Mouse (Mus musculus): ENCODE measurements around the gene Chml. TPM values are rescaled to one million over a fixed set of nuclear protein-coding genes. Genes with fewer than 3 reads are reported as not detected.

Chml gene
- total and polyA plus RNA-seq, 2 experiments from 2014 or later = 1.9 to 5.2 TPM

DNA sequence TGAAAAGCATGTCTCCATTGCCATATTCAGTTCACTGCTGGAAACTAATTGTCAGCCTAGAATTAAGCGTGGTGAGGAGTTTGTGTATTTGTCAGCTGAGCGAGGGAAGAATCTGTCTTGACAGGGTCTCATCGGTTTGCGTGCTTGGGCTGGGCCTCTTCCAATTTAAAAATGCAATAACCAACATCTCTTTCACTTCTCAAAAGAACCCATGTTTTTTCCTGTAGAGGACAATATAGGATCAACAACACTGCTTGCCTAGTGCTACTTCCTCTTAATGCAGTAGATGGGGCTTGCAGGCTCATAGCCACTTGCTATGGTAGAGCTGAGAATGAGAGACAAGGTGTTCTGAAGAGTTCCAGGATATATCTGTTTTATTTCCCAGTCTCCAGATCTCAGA, 32.8 kb downstream of the Chml start:
- no peak for DNase-seq (ENCODE audit: low spot score)
- WGBS = 92% methylated on average over 4 of the region's 4 CpGs
- Histone ChIP-seq H3K27ac (ENCODE audit: low read depth) (no peak overlapping the region), H3K4me1 (ENCODE audit: control insufficient read depth, insufficient read depth) (no peaks in the 10 kb centered on the region), H3K4me3 (ENCODE audit: low read depth, low read length) (no peak overlapping the region), H3K27me3 (ENCODE audit: control insufficient read depth, insufficient read depth, low read length) (no peaks in the 10 kb centered on the region), H3K36me3 (replicated peaks; ENCODE audit: control insufficient read depth, insufficient read depth, low read length) (no peaks in the 10 kb centered on the region), H3K9ac (replicated peaks; ENCODE audit: low read depth, low read length) (no peak overlapping the region), H3K9me3 (replicated peaks; ENCODE audit: control insufficient read depth, low read length) (no peaks in the 10 kb centered on the region), H3K4me2 (ENCODE audit: low read depth, low read length) (no peak overlapping the region)
- TF ChIP-seq CTCF (IDR thresholded peaks at IDR 0.05; ENCODE audit: low read depth) (no peak), EP300 (IDR thresholded peaks at IDR 0.05; ENCODE audit: low read depth) (no peak)
- ATAC-seq (ENCODE audit: insufficient read depth, low read depth) = no peak

DNA sequence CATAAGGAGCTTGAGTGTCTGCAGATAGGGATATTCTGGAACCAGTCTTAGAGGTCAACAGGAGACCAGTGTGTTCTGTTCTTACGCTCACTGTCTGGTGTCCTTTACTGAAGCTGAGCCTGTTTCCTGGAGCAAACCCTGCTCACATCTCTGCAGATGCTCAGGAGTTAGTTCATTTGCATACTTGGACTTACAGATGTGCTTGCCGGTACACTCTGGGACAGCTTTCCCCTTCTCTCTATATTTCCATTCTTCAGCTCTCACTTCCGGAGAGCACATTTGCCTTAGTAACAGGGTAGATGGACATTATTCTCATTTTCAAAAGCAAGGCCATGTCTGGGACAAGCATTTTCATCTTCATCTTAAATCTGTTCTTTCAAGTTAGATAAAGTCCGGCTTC, 44.1 kb downstream of the Chml start:
- no peak overlapping the region for H3K9ac ChIP-seq (replicated peaks; ENCODE audit: low read depth, low read length)
- H3K4me1 ChIP-seq (ENCODE audit: control insufficient read depth, insufficient read depth) = no peaks in the 10 kb centered on the region
- no peaks in the 10 kb centered on the region for H3K36me3 ChIP-seq (replicated peaks; ENCODE audit: control insufficient read depth, insufficient read depth, low read length)
- TF ChIP-seq CTCF (IDR thresholded peaks at IDR 0.05; ENCODE audit: low read depth) (no peak), EP300 (IDR thresholded peaks at IDR 0.05; ENCODE audit: low read depth) (no peak)
- no peak overlapping the region for H3K4me3 ChIP-seq (ENCODE audit: low read depth, low read length)
- no peaks in the 10 kb centered on the region for H3K27me3 ChIP-seq (ENCODE audit: control insufficient read depth, insufficient read depth, low read length)
- H3K4me2 ChIP-seq (ENCODE audit: low read depth, low read length) = no peak overlapping the region
- no peak overlapping the region for H3K27ac ChIP-seq (ENCODE audit: low read depth)
- ATAC-seq (ENCODE audit: insufficient read depth, low read depth) (no peak), DNase-seq (ENCODE audit: low spot score) (no peak)
- WGBS = 83% methylated on average over 4 of the region's 4 CpGs
- H3K9me3 ChIP-seq (replicated peaks; ENCODE audit: control insufficient read depth, low read length) = no peaks in the 10 kb centered on the region

DNA sequence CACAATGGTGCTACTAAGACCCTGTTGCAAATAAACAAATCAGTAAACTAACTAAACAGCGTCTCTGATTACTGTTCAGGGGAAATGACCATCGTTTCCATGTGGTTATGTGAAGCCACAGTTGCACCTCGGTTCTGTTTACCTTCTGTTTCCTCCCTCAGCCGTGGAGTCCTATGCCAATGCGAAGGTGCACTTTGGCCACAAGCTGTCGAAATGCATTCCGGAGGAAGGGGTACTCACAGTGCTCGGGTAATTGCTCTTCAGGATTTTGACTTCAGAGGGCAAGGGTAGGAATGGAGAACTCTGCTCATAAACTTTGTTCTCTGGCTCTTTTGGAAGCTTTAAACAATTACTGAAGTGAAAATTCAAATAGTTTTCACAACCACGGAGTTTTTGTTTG, 45.7 kb downstream of the Chml start:
- Histone ChIP-seq H3K36me3 (replicated peaks; ENCODE audit: control insufficient read depth, insufficient read depth, low read length) (no peaks in the 10 kb centered on the region), H3K4me3 (ENCODE audit: low read depth, low read length) (no peak overlapping the region), H3K9ac (replicated peaks; ENCODE audit: low read depth, low read length) (no peak overlapping the region), H3K4me1 (ENCODE audit: control insufficient read depth, insufficient read depth) (no peaks in the 10 kb centered on the region), H3K4me2 (ENCODE audit: low read depth, low read length) (no peak overlapping the region), H3K27me3 (ENCODE audit: control insufficient read depth, insufficient read depth, low read length) (no peaks in the 10 kb centered on the region), H3K9me3 (replicated peaks; ENCODE audit: control insufficient read depth, low read length) (no peaks in the 10 kb centered on the region), H3K27ac (ENCODE audit: low read depth) (no peak overlapping the region)
- ATAC-seq (ENCODE audit: insufficient read depth, low read depth) (no peak), DNase-seq (ENCODE audit: low spot score) (no peak)
- 54% methylated on average over 9 of the region's 9 CpGs for WGBS
- no peak for TF ChIP-seq CTCF (IDR thresholded peaks at IDR 0.05; ENCODE audit: low read depth)
- TF ChIP-seq EP300 (IDR thresholded peaks at IDR 0.05; ENCODE audit: low read depth) = no peak

DNA sequence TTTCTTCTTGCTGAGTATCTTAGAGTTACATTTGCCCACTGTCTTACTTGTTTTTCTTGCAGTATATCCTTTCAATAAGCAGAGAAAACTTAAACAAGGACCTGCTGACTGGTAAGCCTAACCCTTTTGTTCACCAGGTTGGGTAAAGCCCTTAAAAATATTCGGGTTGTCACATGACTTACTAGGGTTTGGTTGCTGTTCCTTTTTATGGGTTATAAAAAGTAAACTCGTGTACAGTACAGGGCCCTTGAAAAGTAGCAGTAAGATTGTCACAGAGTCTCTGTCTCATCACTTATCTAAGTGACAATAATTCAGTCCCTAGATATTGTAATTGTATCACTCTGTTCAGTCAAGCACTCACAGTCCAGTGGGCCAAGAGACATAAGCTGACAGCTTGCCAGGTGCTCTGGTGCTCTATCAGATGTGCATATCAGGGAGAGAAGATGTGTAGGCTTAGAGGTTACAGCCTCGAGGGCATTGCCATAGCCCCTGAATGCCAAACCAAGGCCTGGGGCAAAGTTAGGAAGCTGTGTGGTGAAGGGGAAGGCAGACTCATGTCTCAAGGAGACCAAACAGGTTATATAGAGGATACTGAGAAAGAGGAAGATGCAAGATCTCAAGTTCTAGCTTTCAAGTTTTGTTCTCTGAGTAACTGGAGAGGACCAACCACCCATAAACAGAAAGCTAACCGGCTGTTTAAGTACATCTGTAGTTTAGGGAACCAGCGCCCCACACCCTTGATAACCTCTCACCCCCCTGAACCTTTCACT, 49.0 kb downstream of the Chml start:
- no peak overlapping the region for H3K9ac ChIP-seq (replicated peaks; ENCODE audit: low read depth, low read length)
- no peaks in the 10 kb centered on the region for H3K4me1 ChIP-seq (ENCODE audit: control insufficient read depth, insufficient read depth)
- H3K4me2 ChIP-seq (ENCODE audit: low read depth, low read length) = no peak overlapping the region
- no peaks in the 10 kb centered on the region for H3K27me3 ChIP-seq (ENCODE audit: control insufficient read depth, insufficient read depth, low read length)
- no peak for TF ChIP-seq CTCF (IDR thresholded peaks at IDR 0.05; ENCODE audit: low read depth)
- TF ChIP-seq EP300 (IDR thresholded peaks at IDR 0.05; ENCODE audit: low read depth) = no peak
- no peak for ATAC-seq (ENCODE audit: insufficient read depth, low read depth)
- DNase-seq (ENCODE audit: low spot score) = no peak
- no peaks in the 10 kb centered on the region for H3K36me3 ChIP-seq (replicated peaks; ENCODE audit: control insufficient read depth, insufficient read depth, low read length)
- no peak overlapping the region for H3K4me3 ChIP-seq (ENCODE audit: low read depth, low read length)
- H3K27ac ChIP-seq (ENCODE audit: low read depth) = no peak overlapping the region
- 52% methylated on average over 5 of the region's 5 CpGs for WGBS
- no peaks in the 10 kb centered on the region for H3K9me3 ChIP-seq (replicated peaks; ENCODE audit: control insufficient read depth, low read length)

DNA sequence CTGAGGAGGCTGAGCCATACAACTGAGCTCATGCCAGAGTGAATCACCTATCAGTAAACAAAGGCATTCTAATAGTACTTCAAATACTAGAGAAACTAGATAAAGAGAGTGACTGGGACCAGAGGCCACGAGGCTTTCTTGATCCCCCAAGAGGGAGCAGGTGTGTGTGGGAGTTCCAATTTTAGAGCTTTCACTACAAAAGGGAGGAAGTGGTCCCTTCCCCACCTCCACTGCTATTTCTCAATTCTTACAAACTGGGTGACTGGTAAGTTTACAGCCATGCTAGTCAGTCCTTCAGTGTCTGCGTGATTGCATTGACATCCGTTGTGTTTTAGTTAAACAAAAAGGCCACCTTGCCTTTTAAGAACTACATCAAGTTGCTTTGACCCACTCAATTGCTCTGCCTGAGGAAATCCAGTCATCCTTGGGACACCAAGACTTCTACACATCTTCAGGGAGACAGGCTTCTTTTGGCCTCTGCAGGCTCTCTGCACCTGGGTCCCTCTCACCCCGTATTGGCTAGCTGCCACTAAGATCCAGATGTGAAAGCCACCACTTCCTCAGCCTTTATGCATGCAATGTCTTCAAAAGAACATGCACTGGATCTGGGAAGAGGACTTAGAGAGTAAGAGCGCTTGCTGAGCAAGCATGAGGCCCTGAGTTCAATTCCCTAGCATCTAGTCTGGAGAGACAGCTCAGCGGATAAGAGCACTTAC, 52.1 kb downstream of the Chml start:
- ATAC-seq (ENCODE audit: insufficient read depth, low read depth) (no peak), DNase-seq (ENCODE audit: low spot score) (no peak)
- H3K27me3 ChIP-seq (ENCODE audit: control insufficient read depth, insufficient read depth, low read length) = no peaks in the 10 kb centered on the region
- no peaks in the 10 kb centered on the region for H3K36me3 ChIP-seq (replicated peaks; ENCODE audit: control insufficient read depth, insufficient read depth, low read length)
- no peaks in the 10 kb centered on the region for H3K4me1 ChIP-seq (ENCODE audit: control insufficient read depth, insufficient read depth)
- H3K9ac ChIP-seq (replicated peaks; ENCODE audit: low read depth, low read length) = no peak overlapping the region
- no peak overlapping the region for H3K4me3 ChIP-seq (ENCODE audit: low read depth, low read length)
- WGBS = 64% methylated on average over 6 of the region's 6 CpGs
- no peak for TF ChIP-seq CTCF (IDR thresholded peaks at IDR 0.05; ENCODE audit: low read depth)
- no peak for TF ChIP-seq EP300 (IDR thresholded peaks at IDR 0.05; ENCODE audit: low read depth)
- H3K9me3 ChIP-seq (replicated peaks; ENCODE audit: control insufficient read depth, low read length) = no peaks in the 10 kb centered on the region
- no peak overlapping the region for H3K27ac ChIP-seq (ENCODE audit: low read depth)
- no peak overlapping the region for H3K4me2 ChIP-seq (ENCODE audit: low read depth, low read length)
